Mouse (Mus musculus): ENCODE results near the gene Acvr1b. TPM values are rescaled to one million over a fixed set of nuclear protein-coding genes. Genes with fewer than 3 reads are reported as not detected.

The Acvr1b gene
- total RNA-seq, 2 experiments from 2014 or later = 6.9 TPM

DNA sequence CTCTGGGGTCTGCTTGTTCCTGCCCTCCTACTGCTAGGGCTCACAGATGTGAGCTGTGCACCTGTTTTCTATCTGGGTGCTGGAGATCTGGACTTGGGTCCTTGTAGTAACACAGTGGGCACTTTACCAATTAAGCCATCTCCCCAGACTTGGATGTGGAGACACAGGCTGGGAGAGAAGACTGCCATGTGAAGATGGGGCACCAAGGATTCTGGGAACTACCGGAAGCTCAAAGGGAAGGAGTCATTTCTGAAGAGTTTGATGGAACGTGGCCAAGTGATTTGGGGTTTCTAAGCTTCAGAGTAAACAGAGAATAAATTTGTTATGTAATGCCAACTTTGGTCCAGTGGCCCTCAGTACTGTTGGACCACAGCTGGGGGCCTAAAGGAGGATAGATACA is 1.9 kb upstream of the Acvr1b start:
- no peak for ATAC-seq (replicated peaks; ENCODE audit: poor library complexity, severe bottlenecking)

- ATAC-seq (replicated peaks; ENCODE audit: poor library complexity, severe bottlenecking) = no peak
Observed at GRCm38 (mm10) chr15:101174294-101175130, 645 bp downstream of the Acvr1b start.

DNA sequence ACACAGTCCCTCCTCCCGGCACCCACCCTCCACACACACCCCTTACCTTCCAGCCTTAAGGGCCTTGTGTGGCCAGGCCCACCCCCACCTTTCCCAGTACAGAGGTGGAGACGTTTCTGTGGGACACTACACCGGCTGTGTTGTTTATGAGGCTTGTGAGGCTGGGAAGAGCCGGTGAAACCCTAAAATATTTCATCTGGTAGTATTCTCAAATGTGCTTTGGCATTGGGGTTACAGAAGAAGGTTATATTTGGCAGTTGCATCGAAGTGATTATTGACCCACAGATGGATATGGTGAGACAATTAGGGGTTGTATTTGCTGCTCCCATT is 1.2 kb downstream of the Acvr1b start:
- ATAC-seq (replicated peaks; ENCODE audit: poor library complexity, severe bottlenecking) = no peak

DNA sequence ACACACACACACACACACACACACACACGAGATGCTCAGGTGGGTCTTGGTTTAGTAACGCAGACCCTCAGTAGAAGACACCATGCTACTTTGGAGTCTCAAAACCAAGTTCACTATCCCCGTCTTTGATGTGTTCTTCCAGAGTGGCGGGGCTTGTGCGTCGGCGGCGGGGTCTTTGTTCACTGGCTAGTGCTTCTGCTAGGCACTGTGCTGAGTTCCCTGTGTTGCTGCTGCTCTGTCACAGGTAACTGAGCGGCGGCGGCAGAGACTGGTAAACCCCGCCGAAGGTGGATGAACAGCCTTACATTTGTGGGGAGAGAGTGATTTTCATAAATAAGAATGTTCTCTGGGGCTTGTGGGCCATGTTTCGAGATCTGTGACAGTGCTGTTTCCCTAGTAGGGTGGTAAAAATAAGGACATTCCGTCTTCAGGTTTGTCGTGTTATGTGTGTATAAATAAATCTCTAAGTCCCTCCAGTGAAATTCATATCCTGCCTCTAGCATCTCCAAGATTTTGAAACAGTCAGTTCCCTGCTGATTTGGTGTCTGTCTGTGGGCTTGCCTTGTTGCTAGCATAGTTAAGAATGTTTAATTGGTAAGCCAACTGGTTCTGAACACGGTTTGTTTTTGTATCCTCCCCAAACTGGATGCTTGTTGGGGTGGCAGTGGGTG is 1.9 kb downstream of the Acvr1b start:
- ATAC-seq (replicated peaks; ENCODE audit: poor library complexity, severe bottlenecking) = no peak

- no peak; the same call in 1 of the 2 replicates for ATAC-seq (replicated peaks; ENCODE audit: poor library complexity, severe bottlenecking)
Observed at GRCm38 (mm10) chr15:101176284-101176680, 2.4 kb downstream of the Acvr1b start.

DNA sequence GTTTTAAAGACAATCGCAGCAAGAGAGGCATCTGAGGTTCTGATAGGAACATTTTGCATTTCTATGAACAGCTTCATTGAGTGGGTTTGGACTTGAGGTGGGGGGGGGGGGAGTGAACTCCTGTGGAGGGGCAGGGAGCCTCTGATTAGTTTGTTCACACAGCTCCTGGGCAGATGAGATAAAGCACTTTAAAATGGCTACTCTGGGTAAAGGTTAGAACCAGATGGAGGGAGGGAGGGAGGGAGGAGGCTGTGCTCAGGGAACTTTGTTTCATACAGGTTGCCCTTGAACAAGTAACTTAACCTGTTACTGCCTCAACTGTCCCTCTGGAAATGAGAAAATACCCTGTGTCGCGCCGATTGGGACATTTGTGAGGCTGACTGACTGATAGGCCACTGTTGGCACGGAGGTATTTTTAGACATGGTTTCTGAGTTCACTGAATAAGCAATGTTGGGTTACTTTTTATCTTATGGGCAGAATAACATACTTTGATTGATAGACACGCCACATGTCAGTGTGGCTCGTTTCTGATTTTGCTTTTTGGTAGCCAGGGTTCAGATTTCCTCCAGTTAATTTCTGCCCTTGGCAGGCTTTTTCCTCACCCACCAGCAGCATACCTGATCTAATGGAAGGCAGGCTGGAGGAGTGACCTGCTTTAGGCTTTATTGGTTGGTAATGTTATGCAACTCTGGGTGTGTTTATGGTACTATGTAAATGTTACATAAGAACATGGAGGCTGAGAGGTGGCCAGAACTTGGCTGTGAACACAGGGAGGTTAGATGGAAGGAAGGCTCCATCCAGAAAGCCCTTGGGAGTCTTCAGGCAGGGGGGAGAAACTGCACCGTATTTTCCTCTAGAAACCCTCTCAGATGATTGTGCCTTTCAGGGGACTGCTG is 3.2 kb downstream of the Acvr1b start:
- peak; percentile 43; the same call in 1 of the 2 replicates for ATAC-seq (replicated peaks; ENCODE audit: poor library complexity, severe bottlenecking)

DNA sequence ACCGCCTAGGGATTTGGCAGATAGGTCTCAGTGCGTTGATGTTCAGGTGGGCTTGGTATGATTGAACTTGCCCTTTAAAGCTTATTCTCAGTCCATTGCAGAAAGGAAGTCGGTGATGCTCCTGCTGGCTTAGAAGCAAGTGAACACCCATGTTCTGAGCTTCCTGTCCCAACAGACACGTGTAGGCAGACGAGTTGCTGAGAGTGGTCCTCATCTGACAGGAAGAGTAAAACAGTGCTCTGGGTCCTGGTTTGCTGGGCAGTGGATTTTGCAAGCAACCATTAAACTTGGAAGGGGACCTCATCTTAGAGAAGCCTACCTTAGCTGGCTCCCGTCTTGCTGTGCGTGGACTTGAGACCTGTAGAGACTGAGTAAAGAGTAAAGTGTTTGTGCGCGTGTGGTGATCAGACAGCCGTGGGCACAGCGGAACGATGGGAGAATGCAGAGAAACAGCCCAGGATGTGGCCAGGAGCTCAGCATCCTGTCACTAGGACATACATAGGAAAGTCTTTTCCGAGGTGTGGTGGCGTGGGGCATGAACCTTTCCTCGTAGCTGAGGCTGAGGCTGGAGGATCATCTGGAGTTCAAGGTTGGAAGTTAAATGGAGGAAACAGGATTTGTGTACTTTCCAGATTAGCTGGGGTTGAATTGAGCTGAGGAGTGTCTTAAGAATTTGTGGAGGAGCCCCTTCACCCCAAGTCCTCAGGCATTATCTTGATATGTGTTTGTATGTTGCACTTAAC is 6.7 kb downstream of the Acvr1b start:
- ATAC-seq (replicated peaks; ENCODE audit: poor library complexity, severe bottlenecking) = no peak

- ATAC-seq (replicated peaks; ENCODE audit: poor library complexity, severe bottlenecking) = no peak
Observed at GRCm38 (mm10) chr15:101181106-101181466, 7.2 kb downstream of the Acvr1b start.

GRCm38 (mm10) chr15:101181500-101181899 is 7.6 kb downstream of the Acvr1b start:
- ATAC-seq (replicated peaks; ENCODE audit: poor library complexity, severe bottlenecking) = no peak

GRCm38 (mm10) chr15:101182676-101183075 is 8.8 kb downstream of the Acvr1b start:
- ATAC-seq (replicated peaks; ENCODE audit: poor library complexity, severe bottlenecking) = no peak

DNA sequence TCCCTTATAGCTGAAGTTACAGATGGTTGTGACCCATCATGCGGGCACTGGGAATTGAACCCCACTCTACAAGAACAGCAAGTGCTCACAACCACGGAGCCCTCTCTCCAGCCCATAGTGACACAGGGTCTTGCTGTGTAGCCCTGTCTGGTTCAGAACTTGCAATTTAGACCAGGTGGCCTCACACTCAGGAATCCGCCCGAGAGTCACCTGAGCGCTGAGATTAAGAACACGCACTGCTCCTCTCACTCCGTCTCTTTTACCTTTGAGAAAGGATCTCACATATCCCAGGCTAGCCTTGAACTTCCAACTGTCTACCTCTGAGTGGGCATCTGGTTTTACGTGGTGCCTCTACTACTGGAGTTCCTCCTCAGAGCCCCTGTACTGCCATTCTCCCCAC is 10.4 kb downstream of the Acvr1b start:
- no peak for ATAC-seq (replicated peaks; ENCODE audit: poor library complexity, severe bottlenecking)

- ATAC-seq (replicated peaks; ENCODE audit: poor library complexity, severe bottlenecking) = no peak
Observed at GRCm38 (mm10) chr15:101185549-101185948, 11.7 kb downstream of the Acvr1b start.

DNA sequence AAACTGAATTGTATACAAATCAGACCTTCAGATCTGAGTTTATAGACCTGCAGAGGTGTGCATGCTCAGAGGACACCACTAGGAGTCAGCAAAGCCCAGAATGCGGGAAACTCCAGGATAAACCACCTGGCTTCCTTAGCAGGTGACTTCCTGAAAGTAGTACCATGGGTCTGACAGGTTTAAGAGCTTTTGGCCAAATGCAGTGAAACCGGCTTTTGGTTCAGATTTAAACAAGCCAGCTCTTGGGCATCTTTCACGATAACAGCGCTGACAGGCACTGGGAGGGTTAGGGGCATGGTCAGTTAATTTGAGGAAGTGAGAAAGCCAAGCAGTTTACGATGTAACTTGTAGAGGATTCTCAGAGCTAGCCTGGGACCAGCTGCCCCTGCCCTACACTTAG is 14.0 kb downstream of the Acvr1b start:
- peak; percentile 55 for ATAC-seq (replicated peaks; ENCODE audit: poor library complexity, severe bottlenecking)

DNA sequence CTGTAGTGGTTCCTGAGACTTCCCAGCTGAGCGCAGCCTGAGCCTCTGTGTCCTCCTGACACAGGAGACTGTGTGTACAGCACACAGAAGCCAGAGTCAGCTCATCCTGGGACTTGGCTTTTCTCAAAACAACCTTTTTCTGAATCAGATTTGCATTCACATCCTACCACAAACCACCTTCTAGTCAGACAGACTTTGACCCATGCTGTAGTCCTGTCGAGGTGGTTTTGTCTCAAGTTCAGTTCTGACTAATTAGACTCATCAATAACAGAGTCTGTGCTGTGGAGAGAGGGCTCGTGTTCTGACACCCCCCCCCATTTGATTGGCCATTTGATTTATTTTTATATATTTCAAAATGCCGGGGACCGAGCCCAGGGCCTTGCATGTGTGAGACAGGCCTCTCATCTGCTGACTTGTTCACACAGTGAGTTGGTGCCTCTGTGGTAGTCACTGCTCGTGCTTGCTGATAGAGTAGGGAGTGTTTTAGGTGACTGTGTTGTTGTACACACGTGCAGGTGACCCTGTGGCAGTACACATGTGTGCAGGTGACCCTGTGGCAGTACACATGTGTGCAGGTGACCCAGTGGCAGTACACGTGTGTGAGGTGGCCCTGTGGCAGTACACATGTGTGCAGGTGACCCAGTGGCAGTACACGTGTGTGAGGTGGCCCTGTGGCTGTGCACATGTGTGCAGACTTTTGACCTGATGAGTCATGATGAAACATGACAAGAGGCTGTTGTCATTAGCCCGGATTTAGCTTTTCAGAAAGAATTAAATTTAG is 16.3 kb downstream of the Acvr1b start:
- ATAC-seq (replicated peaks; ENCODE audit: poor library complexity, severe bottlenecking) = no peak

DNA sequence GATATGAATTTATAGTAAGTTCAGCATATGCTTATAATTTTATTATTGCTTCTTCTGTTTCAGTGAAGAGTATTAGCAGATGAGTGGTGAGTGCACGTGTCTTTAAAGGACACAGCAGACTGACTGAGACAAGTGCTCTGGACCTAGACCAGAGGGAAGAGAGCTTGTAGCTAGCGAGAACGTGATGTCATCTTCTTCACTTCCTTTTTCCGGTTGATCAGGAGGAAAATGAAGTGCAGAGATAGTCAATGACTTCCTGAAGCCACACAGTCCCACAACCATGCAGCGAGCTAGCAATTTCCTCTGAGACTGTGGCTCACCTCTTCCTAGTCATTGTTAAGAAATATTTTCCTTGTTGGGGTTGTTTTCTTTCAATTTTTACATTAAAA is 16.9 kb downstream of the Acvr1b start:
- peak; percentile 51 for ATAC-seq (replicated peaks; ENCODE audit: poor library complexity, severe bottlenecking)

DNA sequence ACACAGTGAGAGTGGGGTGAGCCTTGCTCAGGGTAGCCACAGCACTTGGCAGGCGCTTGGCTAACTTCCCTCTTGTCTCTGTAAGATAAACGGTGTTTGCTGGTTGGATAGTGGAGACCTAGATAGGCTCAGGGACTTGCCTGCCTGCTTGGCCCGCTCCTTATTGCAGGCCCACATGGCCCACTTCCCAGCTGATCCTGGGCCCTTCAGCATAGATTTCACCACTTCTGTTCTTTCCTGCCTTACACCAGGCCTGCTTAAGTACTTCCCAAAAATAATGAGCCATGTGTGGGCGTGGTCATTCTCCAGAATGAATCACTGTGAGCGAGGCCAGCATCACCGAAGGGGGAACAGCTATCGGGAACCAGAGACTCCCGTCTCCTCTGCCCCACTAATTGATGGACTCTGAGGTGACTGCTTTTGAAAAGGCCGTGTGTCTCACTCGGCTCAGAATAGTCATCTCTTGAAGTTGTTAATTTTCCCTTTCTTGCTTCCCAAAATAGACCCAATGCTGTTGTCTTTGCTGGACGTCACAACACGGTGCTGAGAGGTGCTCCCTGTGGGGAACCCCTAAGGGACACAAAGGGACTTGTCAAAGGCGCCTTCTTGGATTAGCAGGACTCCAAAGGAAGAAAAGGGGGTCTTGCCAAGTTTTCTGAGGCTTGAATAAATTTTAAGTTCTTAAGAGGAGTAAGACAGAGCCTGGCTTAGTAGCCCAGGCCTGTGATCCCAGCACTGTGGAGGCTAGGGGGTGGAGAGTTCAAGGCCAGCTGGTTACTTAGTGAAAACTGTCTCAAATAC is 17.8 kb downstream of the Acvr1b start:
- ATAC-seq (replicated peaks; ENCODE audit: poor library complexity, severe bottlenecking) = peak; percentile 68

DNA sequence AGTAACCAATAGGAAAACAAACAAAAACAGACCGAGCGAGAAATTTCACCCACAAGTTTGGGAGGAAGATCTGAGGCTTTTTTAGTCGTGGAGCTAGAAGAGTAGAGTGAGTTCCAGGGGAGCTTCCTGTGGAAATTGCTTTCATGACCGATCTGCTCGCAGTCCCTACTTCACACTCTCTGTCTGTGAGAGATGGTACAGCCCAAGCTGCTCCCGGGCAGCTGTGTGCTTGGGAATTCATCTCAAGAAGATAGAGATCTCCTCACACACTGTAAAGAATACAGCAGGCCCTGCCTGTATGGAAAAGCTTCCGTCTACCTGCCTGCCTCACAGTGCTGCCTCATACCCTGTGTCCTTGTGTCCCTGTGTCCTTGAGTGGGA is 18.4 kb downstream of the Acvr1b start:
- no peak for ATAC-seq (replicated peaks; ENCODE audit: poor library complexity, severe bottlenecking)

GRCm38 (mm10) chr15:101192651-101193050 is 18.8 kb downstream of the Acvr1b start:
- ATAC-seq (replicated peaks; ENCODE audit: poor library complexity, severe bottlenecking) = no peak

GRCm38 (mm10) chr15:101193971-101194370 is 20.1 kb downstream of the Acvr1b start:
- ATAC-seq (replicated peaks; ENCODE audit: poor library complexity, severe bottlenecking) = no peak
